In the genomic region with DNA sequence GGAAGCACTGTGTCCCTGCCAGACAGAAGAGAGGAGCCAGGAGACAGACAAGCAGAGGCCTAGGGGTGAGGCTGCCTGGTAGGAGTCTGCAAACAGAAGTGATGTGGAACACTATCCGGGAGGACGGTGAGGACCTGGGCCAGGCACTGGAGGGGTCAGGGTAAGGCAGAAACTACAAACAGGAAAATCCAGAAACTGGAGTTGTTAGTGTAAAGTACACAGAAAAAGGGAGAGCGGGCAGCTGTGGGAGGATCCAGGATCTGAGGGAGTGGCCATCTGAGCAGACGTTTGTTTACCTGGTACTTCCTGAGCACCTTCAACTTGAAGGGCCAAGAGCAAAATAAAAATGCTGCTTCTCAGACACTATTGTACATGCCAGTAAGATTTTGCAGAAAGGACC, we compare ENCODE assay signal across 28 mouse cellular contexts. TPM values are rescaled to one million over a fixed set of nuclear protein-coding genes. Genes with fewer than 3 reads are reported as not detected.
DNase-seq lines count a peak whose midpoint lies in the region; ATAC-seq lines count a peak whose summit lies in the region.
"Had no signal": no experiment of that assay in that cellular context is flagged by ENCODE, and none has a peak within 500 bp of the region (broad histone marks: within the 10 kb centered on the region; RNA-seq: fewer than 3 reads in every experiment).

No protein-coding gene starts in this region.

- 0 out of 2 replicates have a peak overlapping the region, but pooled peaks have one; percentile 37 for H3K27ac ChIP-seq in intestine, embryonic 15.5 days
- H3K27ac ChIP-seq in lung, embryonic 16.5 days (ENCODE audit: low read length), result no peak overlapping the region
- H3K27ac ChIP-seq: embryonic facial prominence, embryonic 10.5 days; embryonic facial prominence, embryonic 15.5 days; forebrain, embryonic 13.5 days; hindbrain, embryonic 13.5 days; left cerebral cortex, adult 2 months; limb, embryonic 13.5 days; midbrain, embryonic 12.5 days; neural tube, embryonic 13.5 days had no signal

- no peaks in the 10 kb centered on the region for H3K4me1 ChIP-seq in intestine, embryonic 15.5 days (replicated peaks)
- H3K4me1 ChIP-seq in lung, embryonic 16.5 days (replicated peaks; ENCODE audit: control insufficient read depth, insufficient read depth, low read length), result no peaks in the 10 kb centered on the region
- H3K4me1 ChIP-seq: embryonic facial prominence, embryonic 15.5 days; neural tube, embryonic 13.5 days had no signal

- no peaks in the 10 kb centered on the region for H3K9me3 ChIP-seq in intestine, embryonic 15.5 days
- no peaks in the 10 kb centered on the region for H3K9me3 ChIP-seq in lung, embryonic 16.5 days (ENCODE audit: control insufficient read depth, low read length)
- H3K9me3 ChIP-seq: embryonic facial prominence, embryonic 10.5 days; embryonic facial prominence, embryonic 15.5 days; forebrain, embryonic 13.5 days; hindbrain, embryonic 13.5 days; limb, embryonic 13.5 days; midbrain, embryonic 12.5 days; neural tube, embryonic 13.5 days had no signal

- no peaks in the 10 kb centered on the region for H3K27me3 ChIP-seq in intestine, embryonic 15.5 days (replicated peaks)
- no peaks in the 10 kb centered on the region for H3K27me3 ChIP-seq in lung, embryonic 16.5 days (ENCODE audit: control insufficient read depth, insufficient read depth, low read depth, low read length)
- H3K27me3 ChIP-seq: embryonic facial prominence, embryonic 15.5 days; forebrain, embryonic 13.5 days; hindbrain, embryonic 13.5 days; midbrain, embryonic 12.5 days; neural tube, embryonic 13.5 days had no signal

- H3K4me2 ChIP-seq in intestine, embryonic 15.5 days (replicated peaks), result no peak overlapping the region
- H3K4me2 ChIP-seq in lung, embryonic 16.5 days (ENCODE audit: low read depth, low read length), result no peak overlapping the region
- H3K4me2 ChIP-seq: embryonic facial prominence, embryonic 15.5 days; forebrain, embryonic 13.5 days; heart, embryonic 11.5 days; hindbrain, embryonic 13.5 days; limb, embryonic 13.5 days; liver, embryonic 11.5 days; midbrain, embryonic 12.5 days; neural tube, embryonic 13.5 days had no signal

- no peak overlapping the region for H3K4me3 ChIP-seq in intestine, embryonic 15.5 days (replicated peaks)
- no peak overlapping the region for H3K4me3 ChIP-seq in lung, embryonic 16.5 days (ENCODE audit: low read length)
- H3K4me3 ChIP-seq: embryonic facial prominence, embryonic 10.5 days; embryonic facial prominence, embryonic 15.5 days; forebrain, embryonic 13.5 days; hindbrain, embryonic 13.5 days; left cerebral cortex, adult 2 months; limb, embryonic 13.5 days; midbrain, embryonic 12.5 days; neural tube, embryonic 13.5 days had no signal

- peak; percentile 12 to 43 for DNase-seq in kidney, postnatal 25 days
- no peak for DNase-seq in kidney, adult 9 months
- peak; percentile 38 for DNase-seq in lung, postnatal 36 days
- DNase-seq in B cell, adult 2 months, result no peak
- DNase-seq in cerebellum, postnatal 4 days (ENCODE audit: low spot score in 2 of 2), result no peak
- DNase-seq: adrenal gland, postnatal 25 days; cerebellum, adult 18-20 months; cerebellum, postnatal 14 days; gastrocnemius, postnatal 25 days; heart, adult 18-20 months; heart, postnatal 4 days; kidney, postnatal 10 days; thymus, adult 18-20 months; thymus, postnatal 25 days had no signal

- WGBS in intestine, embryonic 15.5 days, result 19% methylated on average over 4 of the region's 4 CpGs
- 11% methylated on average over 4 of the region's 4 CpGs for WGBS in lung, embryonic 16.5 days

- H3K36me3 ChIP-seq in intestine, embryonic 15.5 days, result no peaks in the 10 kb centered on the region
- no peaks in the 10 kb centered on the region for H3K36me3 ChIP-seq in lung, embryonic 16.5 days (ENCODE audit: control insufficient read depth, insufficient read depth, low read length)
- H3K36me3 ChIP-seq: embryonic facial prominence, embryonic 10.5 days; embryonic facial prominence, embryonic 15.5 days; limb, embryonic 13.5 days; midbrain, embryonic 12.5 days; neural tube, embryonic 13.5 days had no signal

- ATAC-seq in intestine, embryonic 15.5 days, result peak; percentile 58
- peak; percentile 26; the same call in 1 of the 2 replicates for ATAC-seq in lung, embryonic 16.5 days (ENCODE audit: low read depth)
- ATAC-seq in erythroid progenitor cell, adult 5-6 weeks (replicated peaks; ENCODE audit: low FRiP score, poor library complexity, severe bottlenecking), result no peak
- ATAC-seq: CD4-positive, CD25-positive, alpha-beta regulatory T cell, adult 4 months; forebrain, embryonic 13.5 days had no signal

- no peak overlapping the region for H3K9ac ChIP-seq in intestine, embryonic 15.5 days
- no peak overlapping the region for H3K9ac ChIP-seq in lung, embryonic 16.5 days (ENCODE audit: low read length)
- H3K9ac ChIP-seq: embryonic facial prominence, embryonic 15.5 days; forebrain, embryonic 13.5 days; hindbrain, embryonic 13.5 days; limb, embryonic 13.5 days; midbrain, embryonic 12.5 days; neural tube, embryonic 13.5 days had no signal

RNA-seq across cellular contexts. Expression of gene Rgs9, which starts 42.9 kb away (rescaled TPM):
- polyA plus RNA-seq in intestine, embryonic 15.5 days (2015; fragmentation: Nextera tagmentation; extraction: Ambion mirVana), result 3.6 and 4.2 TPM in 2 replicates
- 1.5 and 2.2 TPM in 2 replicates for polyA plus RNA-seq in lung, embryonic 16.5 days (2015; fragmentation: Nextera tagmentation; extraction: Ambion mirVana)
- not detected in 2 replicates for total RNA-seq in erythroid progenitor cell, adult 5-6 weeks (2015; ENCODE audit: low replicate concordance)
- total RNA-seq in erythroid progenitor cell, adult 5-6 weeks (2017; ENCODE audit: low replicate concordance), result not detected in 2 replicates

Comparison
In these comparisons a context has a peak if more than half of its experiments do, and no peak if none do; other contexts are left out.
1. DNase-seq: peak in kidney, postnatal 25 days (2 of 2) and lung, postnatal 36 days (single experiment); none in kidney, adult 9 months (single experiment), B cell, adult 2 months (0 of 2) and cerebellum, postnatal 4 days (0 of 2).